In genomic region chr6:99336191-99336590, GRCm38 (mm10) we compare ENCODE assay signal across 24 mouse cellular contexts.
A peak's percentile ranks its signal among the peaks of the same experiment; 100 is the strongest.
DNase-seq lines count a peak whose midpoint lies in the region; ATAC-seq and TF ChIP-seq lines count a peak whose summit lies in the region.
"Had no signal": no experiment of that assay in that cellular context is flagged by ENCODE, and none has a peak within 500 bp of the region (broad histone marks: within the 10 kb centered on the region; RNA-seq: fewer than 3 reads in every experiment).

No protein-coding gene starts in this region.

- no peaks in the 10 kb centered on the region for H3K9me3 ChIP-seq in kidney, embryonic 15.5 days (replicated peaks)
- H3K9me3 ChIP-seq in midbrain, embryonic 10.5 days (replicated peaks) = no peaks in the 10 kb centered on the region
- H3K9me3 ChIP-seq in midbrain, postnatal 0 days (ENCODE audit: low read length) = no peaks in the 10 kb centered on the region
- H3K9me3 ChIP-seq: embryonic facial prominence, embryonic 15.5 days; forebrain, embryonic 10.5 days; heart, embryonic 15.5 days; hindbrain, embryonic 13.5 days had no signal

- no peak for TF ChIP-seq CTCF in midbrain, postnatal 0 days (IDR thresholded peaks at IDR 0.05)

- peaks cover 44% of the 10 kb centered on the region for H3K4me1 ChIP-seq in kidney, embryonic 15.5 days
- H3K4me1 ChIP-seq in midbrain, embryonic 10.5 days = peaks cover 30% of the 10 kb centered on the region
- peaks cover 2% of the 10 kb centered on the region; the same call in 1 of the 2 replicates for H3K4me1 ChIP-seq in midbrain, postnatal 0 days (ENCODE audit: insufficient read depth, low read length)

- H3K36me3 ChIP-seq in kidney, embryonic 15.5 days = no peaks in the 10 kb centered on the region
- H3K36me3 ChIP-seq in midbrain, embryonic 10.5 days = no peaks in the 10 kb centered on the region
- no peaks in the 10 kb centered on the region for H3K36me3 ChIP-seq in midbrain, postnatal 0 days (ENCODE audit: insufficient read depth, low read length)
- H3K36me3 ChIP-seq in splenic B cell, adult 2 months (ENCODE audit: control insufficient read depth, insufficient read depth, low read length, poor library complexity, severe bottlenecking) = 0 out of 2 replicates have a peak, but pooled peaks cover 2% of the 10 kb centered on the region
- H3K36me3 ChIP-seq: embryonic facial prominence, embryonic 15.5 days; forebrain, embryonic 10.5 days; heart, embryonic 15.5 days; hindbrain, embryonic 13.5 days had no signal

- peak overlapping the region; percentile 20; the same call in 1 of the 2 replicates for H3K4me2 ChIP-seq in kidney, embryonic 15.5 days
- no peak overlapping the region for H3K4me2 ChIP-seq in midbrain, postnatal 0 days (ENCODE audit: low read depth, low read length, poor library complexity, severe bottlenecking)
- H3K4me2 ChIP-seq: embryonic facial prominence, embryonic 15.5 days; heart, embryonic 11.5 days; heart, embryonic 15.5 days; hindbrain, embryonic 13.5 days had no signal

- H3K4me3 ChIP-seq in kidney, embryonic 15.5 days (replicated peaks) = no peak overlapping the region
- H3K4me3 ChIP-seq in midbrain, embryonic 10.5 days = no peak overlapping the region
- no peak overlapping the region for H3K4me3 ChIP-seq in midbrain, postnatal 0 days (ENCODE audit: low read depth, low read length)
- H3K4me3 ChIP-seq: embryonic facial prominence, embryonic 15.5 days; erythroblast, embryonic 14.5 days; forebrain, embryonic 10.5 days; heart, adult 2 months; heart, embryonic 15.5 days; hindbrain, embryonic 13.5 days had no signal

- peaks cover 4% of the 10 kb centered on the region; the same call in 1 of the 2 replicates for H3K27me3 ChIP-seq in kidney, embryonic 15.5 days
- H3K27me3 ChIP-seq in midbrain, embryonic 10.5 days (ENCODE audit: low read depth, poor library complexity, severe bottlenecking) = no peaks in the 10 kb centered on the region
- no peaks in the 10 kb centered on the region for H3K27me3 ChIP-seq in midbrain, postnatal 0 days (ENCODE audit: insufficient read depth, low read length)
- no peaks in the 10 kb centered on the region for H3K27me3 ChIP-seq in splenic B cell, adult 2 months (ENCODE audit: control insufficient read depth, insufficient read depth, low read length, poor library complexity, severe bottlenecking)
- H3K27me3 ChIP-seq: embryonic facial prominence, embryonic 15.5 days; heart, embryonic 15.5 days; hindbrain, embryonic 13.5 days; Patski had no signal

- no peak overlapping the region for H3K9ac ChIP-seq in kidney, embryonic 15.5 days
- H3K9ac ChIP-seq in midbrain, postnatal 0 days (replicated peaks; ENCODE audit: low read length, poor library complexity, severe bottlenecking) = no peak overlapping the region
- H3K9ac ChIP-seq: embryonic facial prominence, embryonic 15.5 days; heart, embryonic 15.5 days; hindbrain, embryonic 13.5 days had no signal

- peak; percentile 25 for DNase-seq in embryo, embryonic 11 days
- no peak for DNase-seq in embryo, embryonic 9.5 days (ENCODE audit: extremely low spot score)
- no peak for DNase-seq in kidney, postnatal 36 days
- DNase-seq in midbrain, embryonic 10.5 days (ENCODE audit: low spot score) = no peak
- DNase-seq in midbrain, postnatal 0 days (ENCODE audit: low spot score) = no peak
- DNase-seq in splenic B cell, adult 2 months (ENCODE audit: low read depth, low spot score) = peak; percentile 50
- DNase-seq: adrenal gland, postnatal 25 days; cerebellum, adult 18-20 months; cerebellum, adult 9-11 months; cerebellum, postnatal 36 days; gastrocnemius, postnatal 10 days; heart, postnatal 14 days had no signal

- 7% methylated on average over 5 of the region's 5 CpGs for WGBS in kidney, embryonic 15.5 days
- 74% methylated on average over 5 of the region's 5 CpGs for WGBS in midbrain, embryonic 10.5 days
- WGBS in midbrain, postnatal 0 days = 70% methylated on average over 5 of the region's 5 CpGs

- peak overlapping the region; percentile 46; the same call in 1 of the 2 replicates for H3K27ac ChIP-seq in kidney, embryonic 15.5 days
- 0 out of 2 replicates have a peak overlapping the region, but pooled peaks have one; percentile 23 for H3K27ac ChIP-seq in midbrain, embryonic 10.5 days (replicated peaks)
- no peak overlapping the region for H3K27ac ChIP-seq in midbrain, postnatal 0 days (ENCODE audit: low read depth, low read length)
- H3K27ac ChIP-seq: embryonic facial prominence, embryonic 15.5 days; forebrain, embryonic 10.5 days; heart, adult 2 months; heart, embryonic 15.5 days; hindbrain, embryonic 13.5 days had no signal

- peak; percentile 41 for ATAC-seq in kidney, embryonic 15.5 days (replicated peaks; ENCODE audit: low FRiP score)
- no peak for ATAC-seq in midbrain, postnatal 0 days (ENCODE audit: low FRiP score)
- no peak for ATAC-seq in CD4-positive, CD25-positive, alpha-beta regulatory T cell, adult 4 months
- ATAC-seq: activated CD4-positive, CD25-positive, alpha-beta regulatory T cell, adult 4 months; forebrain, embryonic 14.5 days; Patski had no signal

Comparison
In these comparisons a context has a peak if more than half of its experiments do, and no peak if none do; other contexts are left out.
1. DNase-seq: peak in embryo, embryonic 11 days (single experiment) and splenic B cell, adult 2 months (single experiment); none in embryo, embryonic 9.5 days (single experiment), kidney, postnatal 36 days (0 of 2), midbrain, embryonic 10.5 days (single experiment) and midbrain, postnatal 0 days (single experiment).